Mouse (Mus musculus): ENCODE measurements at regions not wholly inside any gene's neighbourhood (a gene's known extent, or its start where the extent isn't known, plus 50 kb on each side); places are given as distances from the start of the nearest gene placed in this dataset.

DNA sequence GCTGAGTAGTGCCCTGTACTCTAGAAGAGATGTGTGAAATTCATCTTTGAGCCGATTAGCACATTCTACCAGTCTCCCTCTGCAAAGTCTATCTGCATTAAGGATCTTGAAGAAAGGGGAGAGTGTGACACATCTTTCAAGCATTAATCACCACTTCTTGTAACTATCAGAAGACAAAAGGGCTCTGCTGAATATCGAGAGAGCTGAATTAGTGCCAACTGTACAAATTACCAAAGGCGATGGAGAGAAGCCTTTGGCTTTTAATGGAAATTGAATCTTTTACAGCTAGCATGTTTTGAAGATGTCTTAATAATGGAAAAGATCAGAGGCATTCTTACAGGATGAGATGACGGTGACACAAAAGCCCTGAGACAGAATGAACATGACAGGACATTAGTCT, 97.2 kb upstream of the Pam start:
- TF ChIP-seq HCFC1 (IDR thresholded peaks at IDR 0.05; ENCODE audit: borderline replicate concordance, insufficient read depth, low read length) (no peak), ZNF384 (IDR thresholded peaks at IDR 0.05; ENCODE audit: low read depth, low read length) (no peak)

All from ES-E14 (cell line).